Mouse (Mus musculus) gastrocnemius, adult 2 months (tissue): ENCODE results near the gene 4930451I11Rik. TPM values are rescaled to one million over a fixed set of nuclear protein-coding genes. Genes with fewer than 3 reads are reported as not detected.

ENCODE experiments used
- DNase-seq: peaks from one replicate; pipeline ENCODE4 v3.0.0; 2022
- H3K27ac ChIP-seq: fragments of 200-600 bp; 2 replicates; pipeline ENCODE4 v1.8.1; 2022; ENCODE audit warnings: mild to moderate bottlenecking
- H3K4me3 ChIP-seq: fragments of 200-600 bp; 2 replicates; pipeline ENCODE4 v1.8.1; 2022; ENCODE audit warnings: mild to moderate bottlenecking, moderate library complexity
- CTCF ChIP-seq: fragments of 200-600 bp; IDR thresholded peaks from 2 replicates; pipeline ENCODE4 v1.8.1; 2022; ENCODE audit warnings: antibody characterized with exemption, mild to moderate bottlenecking, moderate library complexity
- intact Hi-C: fragments of 180-260 bp; cut with DNase I; formaldehyde crosslinking; loops from one replicate; pipeline ENCODE4 v1.15.1; 2025
- total RNA-seq, 2 experiments: library from RNA; stranded (reverse); gene quantifications; 2 replicates each; pipeline ENCODE4 v1.2.3; 2021

4930451I11Rik gene
- total RNA-seq, 2 experiments from 2014 or later: not detected

GRCm38 (mm10) chr7:126855641-126856040, 24.2 kb upstream of the 4930451I11Rik start:
- Histone ChIP-seq H3K4me3 (no peak overlapping the region), H3K27ac (no peak overlapping the region)
- intact Hi-C loops: no loop called here
- no peak for TF ChIP-seq CTCF
- DNase-seq: no peak

- TF ChIP-seq CTCF: no peak
- Histone ChIP-seq H3K27ac (no peak overlapping the region), H3K4me3 (no peak overlapping the region)
- no peak for DNase-seq
- intact Hi-C loops: no loop called here
Measured at GRCm38 (mm10) chr7:126853454-126853853, 22.0 kb upstream of the 4930451I11Rik start.

- no peak for TF ChIP-seq CTCF
- no peak for DNase-seq
- intact Hi-C loops: no loop called here
Measured at GRCm38 (mm10) chr7:126851192-126851591, 19.8 kb upstream of the 4930451I11Rik start.

GRCm38 (mm10) chr7:126850161-126850560, 18.7 kb upstream of the 4930451I11Rik start:
- no peak for DNase-seq
- H3K27ac ChIP-seq: no peak overlapping the region
- intact Hi-C loops: no loop called here
- no peak overlapping the region for H3K4me3 ChIP-seq
- no peak for TF ChIP-seq CTCF

More at GRCm38 (mm10) chr7:126851192-126851591, 19.8 kb upstream of the 4930451I11Rik start:
- H3K27ac ChIP-seq: no peak overlapping the region
- no peak overlapping the region for H3K4me3 ChIP-seq

GRCm38 (mm10) chr7:126848794-126849193, 17.4 kb upstream of the 4930451I11Rik start:
- intact Hi-C loops: no loop called here
- H3K4me3 ChIP-seq: no peak overlapping the region
- H3K27ac ChIP-seq: no peak overlapping the region
- no peak for DNase-seq
- no peak for TF ChIP-seq CTCF

- peak; percentile 40 for DNase-seq
- Histone ChIP-seq H3K4me3 (peak overlapping the region; percentile 74), H3K27ac (no peak overlapping the region)
- intact Hi-C loops: no loop called here
- TF ChIP-seq CTCF: no peak
Measured at GRCm38 (mm10) chr7:126847421-126848398, 16.3 kb upstream of the 4930451I11Rik start.

GRCm38 (mm10) chr7:126847116-126847420, 15.6 kb upstream of the 4930451I11Rik start, which contains the start of gene Doc2a:
Doc2a (plus strand) TSS chr7:126847416.
- DNase-seq: no peak
- peak within 1 kb of the TSS; percentile 74 for H3K4me3 ChIP-seq
- intact Hi-C loops: no loop called here
- no peak within 1 kb of the TSS for H3K27ac ChIP-seq
- no peak for TF ChIP-seq CTCF

GRCm38 (mm10) chr7:126845516-126845915, 14.1 kb upstream of the 4930451I11Rik start:
- intact Hi-C loops: no loop called here
- DNase-seq: no peak
- no peak for TF ChIP-seq CTCF
- H3K4me3 ChIP-seq: no peak overlapping the region
- no peak overlapping the region for H3K27ac ChIP-seq

- no peak for TF ChIP-seq CTCF
- no peak for DNase-seq
- no peak overlapping the region for H3K27ac ChIP-seq
- intact Hi-C loops: no loop called here
- H3K4me3 ChIP-seq: no peak overlapping the region
Measured at GRCm38 (mm10) chr7:126843276-126843675, 11.8 kb upstream of the 4930451I11Rik start.

- intact Hi-C loops: loop anchor here (2.0 kb wide), 1 partner anchor 272 kb away; no protein-coding TSS in a partner anchor
- Histone ChIP-seq H3K27ac (no peak overlapping the region), H3K4me3 (no peak overlapping the region)
- DNase-seq: no peak
- no peak for TF ChIP-seq CTCF
Measured at GRCm38 (mm10) chr7:126833294-126833693, 1.9 kb upstream of the 4930451I11Rik start.

- TF ChIP-seq CTCF: peak; percentile 85
- intact Hi-C loops: loop anchor here (2.0 kb wide), 1 partner anchor 273 kb away; no protein-coding TSS in a partner anchor
- H3K4me3 ChIP-seq: peak overlapping the region; percentile 55
- 0 out of 2 replicates have a peak overlapping the region, but pooled peaks have one; percentile 0 for H3K27ac ChIP-seq
- peak; percentile 83 for DNase-seq
Measured at GRCm38 (mm10) chr7:126832036-126832598, 678 bp upstream of the 4930451I11Rik start.

GRCm38 (mm10) chr7:126825952-126826351, 5.5 kb downstream of the 4930451I11Rik start:
- intact Hi-C loops: no loop called here
- Histone ChIP-seq H3K27ac (no peak overlapping the region), H3K4me3 (peak overlapping the region; percentile 32; the same call in 1 of the 2 replicates)
- no peak for TF ChIP-seq CTCF
- DNase-seq: no peak

GRCm38 (mm10) chr7:126825403-126825802, 6.0 kb downstream of the 4930451I11Rik start:
- intact Hi-C loops: no loop called here
- H3K27ac ChIP-seq: peak overlapping the region; percentile 87; the same call in 1 of the 2 replicates
- peak; percentile 48 for DNase-seq
- H3K4me3 ChIP-seq: peak overlapping the region; percentile 32
- no peak for TF ChIP-seq CTCF
